In genomic region chr10:97536921-97537320, GRCm38 (mm10) we compare ENCODE assay signal across 15 mouse cellular contexts. TPM values are rescaled to one million over a fixed set of nuclear protein-coding genes. Genes with fewer than 3 reads are reported as not detected.
A peak's percentile ranks its signal among the peaks of the same experiment; 100 is the strongest.
DNase-seq lines count a peak whose midpoint lies in the region; ATAC-seq lines count a peak whose summit lies in the region.
"Had no signal": no experiment of that assay in that cellular context is flagged by ENCODE, and none has a peak within 500 bp of the region (broad histone marks: within the 10 kb centered on the region; RNA-seq: fewer than 3 reads in every experiment).

No protein-coding gene starts in this region.

- no peak overlapping the region for H3K4me3 ChIP-seq in limb, embryonic 11.5 days (ENCODE audit: low read depth, low read length)
- no peak overlapping the region for H3K4me3 ChIP-seq in limb, embryonic 10.5 days
- H3K4me3 ChIP-seq: hindbrain, embryonic 15.5 days; liver, embryonic 12.5 days had no signal

- H3K27me3 ChIP-seq in limb, embryonic 11.5 days (ENCODE audit: control insufficient read depth, insufficient read depth, low read length): no peaks in the 10 kb centered on the region
- H3K27me3 ChIP-seq in limb, embryonic 10.5 days (ENCODE audit: low read depth, poor library complexity, severe bottlenecking): no peaks in the 10 kb centered on the region
- H3K27me3 ChIP-seq: hindbrain, embryonic 15.5 days; liver, embryonic 12.5 days had no signal

- H3K4me1 ChIP-seq in limb, embryonic 11.5 days (ENCODE audit: control insufficient read depth, insufficient read depth, low read length): no peaks in the 10 kb centered on the region
- 0 out of 2 replicates have a peak, but pooled peaks cover 3% of the 10 kb centered on the region for H3K4me1 ChIP-seq in limb, embryonic 10.5 days
- H3K4me1 ChIP-seq: hindbrain, embryonic 15.5 days; liver, embryonic 12.5 days had no signal

- H3K27ac ChIP-seq in limb, embryonic 11.5 days (replicated peaks; ENCODE audit: low read depth, low read length): no peak overlapping the region; the same call in 1 of the 2 replicates
- H3K27ac ChIP-seq in limb, embryonic 10.5 days: no peak overlapping the region
- H3K27ac ChIP-seq: hindbrain, embryonic 15.5 days; liver, embryonic 12.5 days had no signal

- no peak for ATAC-seq in limb, embryonic 11.5 days (ENCODE audit: insufficient number of reproducible peaks, low FRiP score, low TSS enrichment, low read depth)
- ATAC-seq: liver, embryonic 12.5 days had no signal

- whole genome bisulfite sequencing in limb, embryonic 11.5 days: 28% methylated on average over 2 of the region's 2 CpGs
- 47% methylated on average over 2 of the region's 2 CpGs for WGBS in limb, embryonic 10.5 days

- peak; percentile 13 for DNase-seq in gastrocnemius, adult 18-20 months (ENCODE audit: low spot score)
- no peak for DNase-seq in gastrocnemius, postnatal 36 days
- DNase-seq in limb, embryonic 11.5 days (ENCODE audit: low spot score): peak; percentile 30
- no peak for DNase-seq in limb, embryonic 10.5 days (ENCODE audit: low spot score)
- peak; percentile 22 for DNase-seq in hindlimb bud, embryonic 11.5 days (ENCODE audit: extremely low spot score, low read depth, low spot score)
- DNase-seq in skeletal muscle tissue, adult 2 months (ENCODE audit: low read depth, low spot score): peak; percentile 57
- DNase-seq in right cerebral cortex, postnatal 25 days: no peak
- DNase-seq in cerebellum, postnatal 10 days: no peak
- DNase-seq: cerebellum, postnatal 14 days; gastrocnemius, postnatal 14 days; layer of hippocampus, postnatal 36 days had no signal

- no peak overlapping the region for H3K4me2 ChIP-seq in limb, embryonic 11.5 days (ENCODE audit: low read depth, severe bottlenecking)
- H3K4me2 ChIP-seq: hindbrain, embryonic 15.5 days; liver, embryonic 12.5 days had no signal

- H3K9ac ChIP-seq in limb, embryonic 11.5 days (ENCODE audit: low read length): no peak overlapping the region
- H3K9ac ChIP-seq: hindbrain, embryonic 15.5 days; liver, embryonic 12.5 days had no signal

- no peaks in the 10 kb centered on the region for H3K36me3 ChIP-seq in limb, embryonic 11.5 days (ENCODE audit: control insufficient read depth, insufficient read depth, low read length)
- no peaks in the 10 kb centered on the region for H3K36me3 ChIP-seq in limb, embryonic 10.5 days
- H3K36me3 ChIP-seq: hindbrain, embryonic 15.5 days; liver, embryonic 12.5 days had no signal

- H3K9me3 ChIP-seq in limb, embryonic 11.5 days (ENCODE audit: control insufficient read depth, low read length): no peaks in the 10 kb centered on the region
- H3K9me3 ChIP-seq in limb, embryonic 10.5 days (replicated peaks): no peaks in the 10 kb centered on the region
- H3K9me3 ChIP-seq: hindbrain, embryonic 15.5 days; liver, embryonic 12.5 days had no signal

- intact Hi-C loops in gastrocnemius, postnatal 36 days (cut with DNase I): no loop called here

RNA-seq across cellular contexts. Expression of gene Lum, which starts 28.0 kb away (rescaled TPM):
- total RNA-seq in gastrocnemius, adult 18-20 months (2021): 10 to 100 TPM; 19.0 to 19.7 TPM
- total RNA-seq in gastrocnemius, postnatal 36 days (2021): 10 to 100 TPM; 18.9 to 21.1 TPM
- 58.0 and 58.1 TPM in 2 replicates for polyA plus RNA-seq in limb, embryonic 11.5 days (2014; fragmentation: Nextera tagmentation; extraction: Ambion mirVana)
- 7.9 and 23.5 TPM in 2 replicates for polyA plus RNA-seq in limb, embryonic 10.5 days (2016; fragmentation: Nextera tagmentation; extraction: Ambion mirVana)
- total RNA-seq: ES-E14; megakaryocyte-erythroid progenitor cell, adult 5-6 weeks had no signal

RNA-seq across cellular contexts. Expression of gene Dcn, which starts 57.5 kb away (rescaled TPM):
- 100 to 1,000 TPM; 239 to 377 TPM for total RNA-seq in gastrocnemius, adult 18-20 months (2021)
- total RNA-seq in gastrocnemius, postnatal 36 days (2021): 100 to 1,000 TPM; 271 to 286 TPM
- 12.8 and 13.3 TPM in 2 replicates for polyA plus RNA-seq in limb, embryonic 11.5 days (2014; fragmentation: Nextera tagmentation; extraction: Ambion mirVana)
- 2.4 and 5.2 TPM in 2 replicates for polyA plus RNA-seq in limb, embryonic 10.5 days (2016; fragmentation: Nextera tagmentation; extraction: Ambion mirVana)
- total RNA-seq: megakaryocyte-erythroid progenitor cell, adult 5-6 weeks had no signal

Comparison
In these comparisons a context has a peak if more than half of its experiments do, and no peak if none do; other contexts are left out.
1. DNase-seq: peak in gastrocnemius, adult 18-20 months (single experiment), limb, embryonic 11.5 days (single experiment), hindlimb bud, embryonic 11.5 days (single experiment) and skeletal muscle tissue, adult 2 months (single experiment); none in gastrocnemius, postnatal 36 days (0 of 2), limb, embryonic 10.5 days (single experiment), right cerebral cortex, postnatal 25 days (single experiment) and cerebellum, postnatal 10 days (0 of 2).